Comparison of ENCODE assay signal across 18 mouse cellular contexts in genomic region chr2:28626038-28626437, GRCm38 (mm10). TPM values are rescaled to one million over a fixed set of nuclear protein-coding genes. Genes with fewer than 3 reads are reported as not detected.
"Had no signal": no experiment of that assay in that cellular context is flagged by ENCODE, and none has a peak within 500 bp of the region (broad histone marks: within the 10 kb centered on the region; RNA-seq: fewer than 3 reads in every experiment).

No protein-coding gene starts in this region.

- H3K4me1 ChIP-seq: neural tube, embryonic 12.5 days had no signal

- H3K4me2 ChIP-seq: neural tube, embryonic 12.5 days; neural tube, embryonic 13.5 days; neural tube, embryonic 15.5 days; stomach, embryonic 15.5 days had no signal

- H3K27ac ChIP-seq: neural tube, embryonic 12.5 days; neural tube, embryonic 13.5 days; neural tube, embryonic 15.5 days; stomach, embryonic 15.5 days; stomach, postnatal 0 days had no signal

- H3K9ac ChIP-seq: neural tube, embryonic 12.5 days; neural tube, embryonic 13.5 days; neural tube, embryonic 15.5 days; stomach, embryonic 15.5 days had no signal

- H3K36me3 ChIP-seq: neural tube, embryonic 12.5 days; neural tube, embryonic 13.5 days; neural tube, embryonic 15.5 days; stomach, embryonic 15.5 days had no signal

- H3K4me3 ChIP-seq: neural tube, embryonic 12.5 days; neural tube, embryonic 13.5 days; neural tube, embryonic 15.5 days; stomach, embryonic 15.5 days had no signal

- H3K9me3 ChIP-seq: neural tube, embryonic 12.5 days; neural tube, embryonic 13.5 days; neural tube, embryonic 15.5 days; stomach, embryonic 15.5 days had no signal

- DNase-seq: retina, postnatal 1 day; right cerebral cortex, adult 18-20 months; right cerebral cortex, postnatal 14 days; right cerebral cortex, postnatal 25 days; right cerebral cortex, postnatal 4 days; spleen, adult 18-20 months; thymus, adult 18-20 months; thymus, adult 2 months; thymus, postnatal 14 days; thymus, postnatal 25 days; thymus, postnatal 36 days; thymus, postnatal 4 days had no signal

RNA-seq across cellular contexts. Expression of gene Gfi1b, which starts 4.3 kb away (rescaled TPM):
- polyA plus RNA-seq: neural tube, embryonic 14.5 days; neural tube, embryonic 15.5 days had no signal
